Mouse (Mus musculus): Measurements from ENCODE around the gene Crip1.

Crip1 gene

DNA sequence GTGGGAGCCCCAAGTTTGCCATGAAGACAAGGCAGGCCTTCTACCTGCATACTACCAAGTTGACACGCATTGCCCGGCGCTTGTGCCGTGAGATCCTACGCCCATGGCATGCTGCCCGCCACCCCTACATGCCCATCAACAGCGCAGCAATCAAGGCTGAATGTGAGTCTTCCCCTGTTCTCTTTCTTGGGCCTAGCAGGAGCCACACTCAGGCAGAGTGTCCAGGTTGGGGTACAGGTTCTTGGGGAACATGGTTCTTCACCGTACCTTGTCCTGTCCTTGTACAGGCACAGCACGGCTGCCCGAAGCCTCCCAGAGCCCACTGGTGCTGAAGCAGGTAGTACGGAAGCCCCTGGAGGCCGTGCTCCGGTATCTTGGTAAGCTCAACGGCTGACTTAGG is 14.5 kb upstream of the Crip1 start:
- DNase-seq = no peak

DNA sequence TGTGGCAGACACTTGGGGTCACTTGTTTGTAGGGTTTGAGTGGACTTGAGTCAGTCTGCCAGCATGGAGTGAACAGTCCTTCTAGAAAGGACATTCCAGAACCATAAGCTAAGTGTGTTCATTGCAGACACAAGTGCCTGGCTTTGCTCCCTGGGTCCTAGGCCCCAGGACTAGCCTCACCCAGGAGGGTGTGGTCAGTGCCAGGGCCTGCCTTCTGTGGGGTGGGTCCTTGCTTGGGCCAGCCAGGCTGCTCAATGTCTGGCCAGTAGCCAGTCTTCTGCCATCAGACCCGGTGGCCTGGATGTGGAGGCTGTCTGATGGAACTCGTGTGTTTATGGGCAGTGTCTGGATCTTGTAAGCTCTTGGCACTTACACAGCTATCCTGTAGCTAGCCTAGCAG is 13.5 kb upstream of the Crip1 start:
- DNase-seq = peak; percentile 36 to 51

DNA sequence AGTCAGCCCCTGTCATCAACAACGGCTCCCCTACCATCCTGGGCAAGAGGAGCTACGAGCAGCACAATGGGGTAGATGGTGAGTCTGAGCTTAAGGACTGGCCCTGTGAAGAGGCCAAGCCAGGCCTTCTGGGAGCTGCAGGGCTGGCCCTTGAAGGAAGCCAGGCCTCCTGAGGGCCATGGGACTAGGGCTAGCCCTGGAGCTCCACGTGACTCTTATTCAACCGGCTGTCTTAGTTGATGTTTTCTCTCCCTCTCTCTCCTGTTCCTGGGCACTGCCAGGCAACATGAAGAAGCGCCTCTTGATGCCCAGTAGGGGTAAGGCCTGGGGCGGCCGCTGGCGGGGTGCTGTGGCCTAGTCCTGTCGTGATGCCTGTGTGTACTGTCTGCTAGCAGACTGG is 12.9 kb upstream of the Crip1 start:
- DNase-seq = no peak

DNA sequence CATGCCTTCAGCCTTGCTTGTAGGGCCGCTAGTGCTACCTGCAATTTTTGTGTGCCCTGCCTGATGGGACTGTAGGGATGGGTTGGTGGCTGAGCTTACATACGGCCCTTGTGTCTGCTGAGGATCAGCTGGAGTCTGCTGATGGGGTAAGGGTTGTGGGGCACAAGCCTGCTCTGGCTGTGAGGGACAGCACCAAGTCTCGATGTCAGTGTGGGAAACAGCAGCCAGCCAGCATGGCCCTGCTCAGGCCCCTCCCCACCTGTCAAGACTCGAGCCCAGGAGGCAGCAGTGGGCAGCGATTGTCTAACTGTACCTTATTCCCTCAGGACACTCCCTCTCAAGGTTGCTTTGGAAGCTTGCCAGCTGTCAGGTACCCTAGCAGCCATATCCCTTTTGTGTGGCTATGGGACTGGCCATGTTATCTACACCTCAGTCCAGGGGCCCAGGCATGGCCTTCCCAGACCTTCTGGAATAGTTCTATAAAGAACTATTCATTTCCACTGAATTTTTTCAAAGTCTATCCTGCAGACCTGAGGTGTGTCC is 12.2 kb upstream of the Crip1 start:
- no peak for DNase-seq

DNA sequence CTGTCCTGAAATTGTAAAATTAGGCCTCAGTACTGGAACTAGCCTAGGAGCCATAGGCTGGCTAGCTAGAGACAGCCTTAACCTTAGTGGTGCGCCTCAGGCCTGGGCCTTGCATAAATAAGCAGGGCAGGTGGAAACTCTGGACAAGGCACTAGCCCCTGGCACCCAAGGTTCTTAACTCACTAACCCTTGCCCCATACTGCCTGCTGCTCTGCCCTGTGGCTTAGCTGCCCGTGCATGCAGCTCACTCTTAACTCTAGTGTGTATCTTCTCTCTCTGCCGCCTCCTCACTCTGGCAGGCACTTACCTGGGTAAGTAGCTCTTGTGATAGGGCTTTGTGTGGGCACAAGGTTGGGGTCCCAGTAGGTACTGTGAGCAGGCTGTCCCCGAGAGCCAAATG is 11.6 kb upstream of the Crip1 start:
- no peak for DNase-seq

DNA sequence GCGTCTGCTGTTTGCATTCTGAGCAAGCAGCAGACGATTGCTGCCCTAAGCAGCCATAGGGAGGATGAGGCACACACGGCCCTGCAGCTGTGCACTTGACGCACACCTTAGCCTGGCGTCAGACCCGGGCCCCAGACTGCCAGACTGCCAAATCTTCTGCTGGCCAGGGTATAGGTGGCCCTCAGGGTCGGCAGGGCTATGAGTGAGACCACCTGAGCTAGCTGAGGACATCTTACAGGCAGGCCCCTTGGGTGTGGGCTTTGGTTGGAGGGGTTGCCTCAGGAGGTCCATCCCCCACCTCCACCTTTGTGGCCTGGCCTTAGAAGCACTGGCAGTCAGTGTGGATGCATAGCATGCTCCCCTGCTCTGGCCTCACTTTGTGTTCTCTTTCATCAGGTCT is 10.7 kb upstream of the Crip1 start:
- no peak for DNase-seq

DNA sequence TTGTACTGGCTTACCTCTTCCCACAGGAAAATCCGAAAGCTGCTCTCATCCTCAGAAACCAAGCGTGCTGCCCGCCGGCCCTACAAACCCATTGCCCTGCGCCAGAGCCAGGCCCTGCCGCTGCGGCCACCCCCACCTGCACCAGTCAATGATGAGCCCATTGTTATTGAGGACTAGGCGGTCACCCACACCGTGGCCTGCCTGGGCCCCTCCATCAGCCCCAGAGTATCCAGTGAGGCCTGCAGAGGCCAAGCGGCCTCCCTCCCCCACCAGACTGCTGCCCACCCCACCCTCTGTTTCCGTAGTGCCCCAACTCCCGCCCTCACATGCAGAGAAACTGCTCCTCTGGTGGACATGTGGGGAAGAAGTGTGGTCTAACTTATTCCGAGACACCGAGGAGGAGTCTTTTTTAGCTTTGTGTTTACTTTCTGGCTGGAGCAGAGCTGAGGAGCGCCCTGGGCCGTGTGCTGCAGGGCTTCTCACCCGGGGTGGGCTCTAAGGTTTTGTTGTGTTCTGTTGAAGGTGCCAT is 9.6 kb upstream of the Crip1 start:
- no peak for DNase-seq

DNA sequence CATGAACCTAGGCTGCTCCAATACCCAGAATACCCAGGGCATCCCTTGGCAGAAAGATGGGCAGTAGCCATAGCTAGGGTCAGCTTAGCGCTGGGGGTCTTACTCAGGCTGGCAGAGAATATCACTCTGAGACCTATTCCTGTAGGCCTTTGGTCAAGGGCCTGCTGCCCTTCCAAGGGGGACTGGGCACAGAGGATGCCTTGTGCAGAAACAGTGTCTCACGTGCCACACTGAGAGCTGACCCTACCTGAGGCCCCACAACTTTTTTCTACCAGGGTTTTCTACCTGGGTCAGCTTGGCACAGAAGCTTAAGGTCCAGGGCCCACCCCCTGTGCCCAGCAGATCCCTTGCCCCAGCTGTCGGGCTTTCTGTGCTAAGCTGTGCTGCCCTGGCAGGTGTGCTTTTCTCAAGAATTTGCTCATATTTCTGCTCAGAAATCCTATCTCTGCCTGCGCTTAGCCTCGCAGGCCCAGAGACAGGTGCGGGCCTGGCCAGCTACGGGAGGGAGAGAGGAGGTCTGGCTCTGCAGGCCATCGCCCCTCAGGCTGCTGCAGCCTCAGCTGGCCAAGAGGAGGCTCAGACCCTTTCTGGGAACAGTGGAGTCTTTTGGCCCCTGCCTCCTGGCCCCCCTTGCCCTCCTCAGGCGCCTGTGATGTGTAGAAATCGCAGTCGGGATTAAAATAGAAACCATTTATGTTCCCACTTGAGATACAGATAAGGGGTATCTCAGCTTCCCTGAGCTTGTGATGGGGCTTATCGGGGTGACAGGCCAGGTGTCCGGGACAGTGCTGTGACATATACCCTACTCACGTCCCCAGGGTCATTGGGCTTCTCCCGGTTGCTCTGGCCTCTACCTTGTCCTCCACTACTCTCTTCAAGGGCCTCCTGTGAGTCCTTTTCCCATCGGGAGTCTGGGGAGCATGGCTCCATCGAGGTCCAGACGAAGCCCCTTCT is 8.6 kb upstream of the Crip1 start:
- DNase-seq = no peak

DNA sequence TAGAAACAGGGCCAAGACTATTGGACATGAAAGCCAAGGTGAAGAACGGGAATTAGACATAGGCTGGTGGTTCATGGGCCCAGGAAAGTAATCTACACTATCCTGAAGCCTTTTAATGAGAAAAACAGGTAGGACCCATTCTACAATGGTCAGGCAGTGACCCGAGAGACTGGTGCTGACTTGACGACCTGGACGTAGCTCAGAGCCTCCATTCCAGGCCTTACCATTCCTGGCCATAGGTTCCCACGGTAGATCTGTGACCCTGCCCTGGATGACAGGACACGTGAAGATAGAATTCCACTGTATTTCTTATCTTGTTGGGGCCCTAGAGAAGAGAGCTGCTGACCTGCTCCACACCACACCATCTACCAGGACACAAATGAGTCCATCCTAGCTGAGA is 7.8 kb upstream of the Crip1 start:
- DNase-seq = no peak

DNA sequence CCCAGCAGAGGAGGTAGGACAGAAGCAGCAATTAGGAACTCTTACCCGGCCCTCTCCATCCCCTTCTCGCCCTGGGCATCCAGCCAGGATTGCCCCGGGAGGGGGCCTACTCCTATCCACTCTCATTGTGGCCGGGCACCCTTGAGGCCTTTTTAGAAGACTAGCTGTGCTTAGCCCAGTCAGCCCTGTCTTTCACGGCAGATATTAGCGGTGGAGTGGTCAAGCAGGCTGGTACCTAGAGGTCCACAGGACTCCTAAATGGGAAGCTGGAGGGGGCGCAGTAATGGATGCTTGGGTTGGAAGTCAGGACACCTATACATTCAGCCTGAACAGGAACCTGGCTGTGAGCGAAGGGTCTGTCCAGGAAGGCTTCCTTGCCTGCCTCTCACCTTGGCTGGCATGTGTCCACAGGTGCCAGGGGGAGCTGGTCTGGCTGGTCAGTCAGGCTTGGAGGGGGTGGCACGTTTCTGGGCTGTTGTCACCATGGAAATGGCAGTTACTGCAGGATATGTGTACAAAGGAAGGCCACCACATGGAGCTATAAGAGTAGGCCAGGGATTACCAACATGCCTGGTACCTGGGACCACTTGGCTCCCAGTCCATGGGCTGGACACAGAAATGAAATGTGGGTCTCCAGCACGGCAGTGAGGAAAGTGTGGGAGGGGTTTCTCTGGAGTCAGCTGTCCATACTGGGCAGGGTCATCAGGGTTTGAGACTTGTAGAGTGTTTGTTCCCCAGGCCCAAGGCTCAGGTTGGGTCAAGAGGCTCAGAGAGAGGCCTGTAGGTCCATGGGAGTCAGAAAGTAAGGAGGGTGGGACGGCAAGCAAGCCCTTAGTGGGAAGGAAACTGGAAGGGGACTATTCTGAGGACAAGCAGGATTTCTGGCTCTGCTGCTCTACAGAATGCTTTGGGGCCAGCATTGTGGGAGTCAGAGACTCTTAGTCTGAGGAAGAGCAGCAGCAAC is 6.9 kb upstream of the Crip1 start:
- DNase-seq = peak in 1 of 2 experiments; percentile 52

DNA sequence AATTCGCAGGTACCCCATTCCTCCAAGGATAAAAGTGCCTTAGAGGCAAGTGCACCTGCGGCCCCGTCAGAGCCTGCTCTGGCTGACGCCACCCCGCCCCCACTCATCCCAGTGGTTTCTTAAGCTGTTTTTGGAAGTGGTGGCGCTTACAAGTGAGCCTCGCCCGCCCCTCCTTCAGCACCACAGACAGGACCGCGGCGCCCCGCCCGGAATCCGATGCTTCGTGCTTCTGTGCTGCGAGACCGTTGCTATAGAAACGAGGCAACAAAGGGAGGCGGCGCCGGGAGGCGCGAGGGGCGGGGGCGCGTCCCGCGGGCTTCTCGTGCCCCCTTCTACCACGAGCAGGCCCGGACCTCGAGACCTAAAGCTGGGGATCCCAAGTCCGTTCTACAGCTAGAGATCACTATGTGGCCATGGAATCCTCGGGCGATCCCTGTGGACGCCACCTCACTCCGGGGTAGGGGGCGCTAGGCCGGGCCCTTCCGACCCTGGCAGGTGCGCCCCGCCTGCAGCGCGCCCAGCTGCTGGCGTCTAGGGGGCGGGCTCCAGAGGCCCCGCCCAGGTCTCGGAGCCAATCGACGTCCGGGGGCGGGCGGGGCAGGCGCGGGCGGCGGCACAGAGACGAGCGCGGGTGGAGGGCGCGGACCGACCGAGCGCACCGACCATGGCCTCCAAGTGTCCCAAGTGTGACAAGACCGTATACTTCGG is 6.1 kb upstream of the Crip1 start, which contains the start of gene Crip2:
TSS of gene Crip2 (plus strand) at position 329 of the 708 bp plus-strand sequence.
- peak; percentile 68 to 76 for DNase-seq

DNA sequence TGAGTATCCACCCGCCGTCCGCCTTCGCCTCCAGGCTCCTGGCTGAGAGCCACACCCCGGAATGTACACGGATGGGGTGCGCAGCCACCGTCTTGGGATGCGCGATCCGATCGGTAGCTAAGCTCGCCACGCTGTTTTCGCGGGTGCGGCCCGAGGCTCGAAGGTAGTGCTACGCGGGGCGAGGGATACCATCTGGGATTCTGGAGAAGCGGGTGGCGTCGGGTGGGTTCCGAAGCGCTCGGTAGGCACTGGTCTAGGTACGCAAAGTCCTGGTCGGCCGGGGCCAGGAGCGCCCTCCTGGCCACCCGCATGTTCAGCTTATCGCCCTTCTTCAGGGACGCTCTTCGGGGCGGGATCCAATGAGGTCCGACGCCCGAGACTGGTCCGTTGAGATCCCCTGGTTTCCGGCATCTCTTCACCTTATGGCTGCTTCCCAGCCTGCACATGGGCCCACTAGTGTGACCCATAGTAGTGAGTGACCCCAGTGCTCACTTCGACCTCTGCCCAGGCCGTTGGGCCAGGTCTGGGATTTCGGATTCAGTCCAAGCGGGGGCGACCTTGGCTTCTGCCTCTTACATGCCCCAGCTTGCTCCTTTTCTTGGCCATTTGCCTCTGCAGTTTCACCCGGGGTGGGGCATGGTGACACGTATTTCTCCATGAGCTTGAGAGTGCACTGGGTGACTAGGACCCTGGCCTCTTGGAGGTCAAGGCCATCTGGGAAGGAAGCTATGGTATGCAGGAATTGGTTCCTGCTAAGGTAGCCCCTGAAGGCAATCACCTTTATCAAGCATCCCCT is 5.3 kb upstream of the Crip1 start:
- DNase-seq = peak; percentile 32 to 44

DNA sequence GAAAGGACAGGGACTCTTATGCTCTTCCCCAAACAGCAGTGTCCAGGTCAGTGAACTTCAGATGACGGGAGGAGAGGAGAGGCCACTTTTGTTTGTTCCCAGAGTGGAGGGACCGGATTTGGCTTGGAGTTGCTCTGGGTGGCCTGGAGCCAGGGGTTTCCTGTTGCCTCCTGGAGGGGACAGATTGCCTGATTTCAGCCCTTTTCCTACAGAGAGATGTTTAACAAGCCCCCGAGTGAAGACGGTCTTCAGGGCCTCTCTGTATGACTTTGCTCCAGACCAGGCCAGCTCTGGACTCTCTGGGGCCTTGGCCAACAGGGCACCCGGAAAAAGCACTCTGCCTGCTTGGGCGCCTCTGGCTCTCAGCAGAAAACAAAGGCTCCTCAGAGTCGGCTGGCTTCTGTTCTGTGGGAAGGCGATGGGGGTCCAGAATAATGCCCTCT is 4.6 kb upstream of the Crip1 start:
- DNase-seq = peak; percentile 56 to 63

DNA sequence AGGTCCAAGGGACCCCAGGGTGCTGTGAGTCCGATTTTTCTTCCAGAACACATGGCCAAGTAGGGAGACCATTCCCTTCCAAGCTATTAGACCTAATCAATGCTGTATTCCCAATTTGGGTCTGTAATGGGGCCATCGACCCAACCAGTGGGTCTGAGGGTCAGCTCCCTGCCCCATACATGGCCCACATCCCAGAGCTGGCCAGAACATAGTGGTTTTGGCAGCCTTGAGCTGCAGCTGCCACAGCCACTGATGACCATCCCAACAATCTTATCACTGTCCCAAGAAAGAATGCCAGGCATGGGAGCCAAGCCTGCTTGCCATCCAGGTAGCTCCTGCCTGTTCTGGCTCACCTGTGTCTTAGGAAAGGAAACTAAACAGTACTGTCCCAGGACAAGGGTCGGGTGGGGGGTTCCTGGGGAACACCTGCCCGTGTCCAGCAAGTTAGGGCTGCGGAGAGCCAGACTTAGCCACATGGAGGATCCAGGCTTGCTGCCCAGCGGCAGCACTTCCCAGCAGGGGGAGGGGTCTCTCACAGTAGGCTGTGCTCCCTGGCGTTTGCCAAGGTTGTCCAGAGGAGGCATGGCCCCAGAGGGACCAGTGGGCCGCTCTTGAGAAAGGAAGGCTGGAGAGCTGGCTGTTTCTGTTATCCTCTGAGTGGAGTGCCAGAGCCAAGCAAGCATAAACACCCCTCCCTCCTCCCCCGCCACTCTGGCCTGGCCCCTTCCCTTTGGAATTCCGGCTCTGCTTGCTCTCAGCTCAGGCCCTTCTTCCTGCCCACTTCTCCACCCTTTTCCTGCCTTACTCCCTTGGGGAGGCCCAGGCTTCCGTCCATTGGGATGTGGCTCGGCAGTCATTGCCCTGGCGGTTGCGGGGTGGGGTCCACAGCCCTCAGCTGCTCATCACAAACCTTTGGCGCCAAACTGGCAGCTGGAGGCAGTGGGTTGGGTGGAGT is 3.8 kb upstream of the Crip1 start:
- DNase-seq = peak; percentile 52 to 53

DNA sequence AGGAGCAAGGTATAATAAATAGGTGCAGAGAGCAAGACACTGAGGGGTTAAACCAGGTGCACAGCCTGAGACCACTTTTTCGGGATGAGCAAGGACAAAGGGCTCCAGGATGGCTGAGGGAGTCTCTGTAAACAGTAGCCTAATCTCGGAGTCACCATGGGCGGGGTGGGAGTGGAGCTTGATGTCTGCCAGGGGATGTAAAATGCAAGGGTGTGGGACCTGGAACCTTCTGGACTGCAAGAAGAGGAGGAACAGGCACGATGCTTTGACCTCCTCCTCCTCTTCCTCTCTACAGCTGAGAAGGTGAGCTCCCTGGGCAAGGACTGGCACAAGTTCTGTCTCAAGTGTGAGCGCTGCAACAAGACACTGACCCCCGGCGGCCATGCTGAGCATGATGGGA is 3.0 kb upstream of the Crip1 start:
- no peak for DNase-seq

DNA sequence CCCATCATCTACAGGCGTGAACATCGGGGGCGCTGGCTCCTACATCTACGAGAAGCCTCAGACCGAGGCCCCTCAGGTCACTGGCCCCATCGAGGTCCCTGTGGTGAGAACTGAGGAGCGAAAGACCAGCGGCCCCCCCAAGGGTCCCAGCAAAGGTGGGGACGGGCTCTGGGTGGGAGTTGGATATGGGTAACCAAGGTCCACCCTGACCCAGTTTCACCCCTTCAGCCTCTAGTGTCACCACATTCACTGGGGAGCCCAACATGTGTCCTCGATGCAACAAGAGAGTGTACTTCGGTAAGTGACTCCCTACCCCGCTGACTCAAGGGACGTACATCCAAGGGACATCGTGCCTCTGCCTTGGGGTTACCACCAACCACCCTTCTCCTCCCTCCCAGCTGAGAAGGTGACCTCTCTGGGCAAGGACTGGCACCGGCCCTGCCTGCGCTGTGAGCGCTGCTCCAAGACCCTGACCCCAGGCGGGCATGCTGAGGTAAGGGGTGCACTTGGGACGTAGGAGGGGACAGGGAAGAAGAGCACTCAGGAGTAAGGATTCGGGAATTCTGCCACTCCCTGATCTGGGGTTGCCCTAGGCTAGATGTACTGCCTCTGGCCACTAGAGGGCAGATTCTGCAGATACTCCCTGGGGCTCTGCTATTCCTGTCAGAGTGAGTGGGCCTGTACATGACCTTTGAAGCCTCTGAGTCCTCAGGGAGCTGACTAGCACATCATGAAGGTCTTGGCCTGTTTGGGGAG is 1.9 kb upstream of the Crip1 start:
- DNase-seq = peak; percentile 40 to 47

DNA sequence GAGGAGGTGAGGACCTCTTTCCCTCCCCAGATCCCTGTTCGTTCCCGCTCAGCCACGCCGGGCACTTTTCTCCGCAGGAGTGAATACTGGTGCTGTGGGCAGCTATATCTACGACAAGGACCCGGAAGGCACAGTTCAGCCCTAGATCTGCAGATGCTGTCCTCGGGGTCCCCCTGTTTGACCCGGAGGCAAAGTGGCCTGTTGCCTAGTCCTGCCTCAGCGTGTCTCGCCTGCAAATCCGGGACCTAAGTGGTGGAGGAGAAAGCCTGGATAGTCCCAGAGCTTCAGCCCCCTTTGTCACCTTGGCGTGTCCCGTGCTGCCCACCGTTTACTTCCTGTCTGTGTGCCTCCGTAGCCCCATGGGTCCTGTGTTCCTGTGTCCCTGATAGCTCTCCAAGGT is 1.2 kb upstream of the Crip1 start:
- no peak for DNase-seq

DNA sequence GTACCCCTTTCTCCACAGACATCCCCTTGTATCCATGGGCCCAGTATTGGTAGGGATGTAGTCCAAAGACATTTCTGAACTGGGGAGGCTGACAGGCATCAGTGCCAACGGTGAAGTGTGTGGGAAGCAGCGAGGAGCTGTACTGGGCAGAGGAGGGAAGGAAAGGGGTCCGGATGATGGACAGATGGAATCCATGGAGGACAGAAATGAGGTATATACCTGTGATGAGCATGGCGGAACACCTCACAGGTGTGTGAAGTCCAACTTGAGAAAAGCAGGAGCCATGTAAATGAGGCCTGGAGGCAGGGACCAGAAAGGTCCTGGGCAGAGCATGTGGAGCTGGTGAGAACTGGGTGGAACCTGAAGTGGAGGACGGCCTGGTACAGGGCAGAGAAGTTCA is 525 bp upstream of the Crip1 start:
- no peak for DNase-seq

DNA sequence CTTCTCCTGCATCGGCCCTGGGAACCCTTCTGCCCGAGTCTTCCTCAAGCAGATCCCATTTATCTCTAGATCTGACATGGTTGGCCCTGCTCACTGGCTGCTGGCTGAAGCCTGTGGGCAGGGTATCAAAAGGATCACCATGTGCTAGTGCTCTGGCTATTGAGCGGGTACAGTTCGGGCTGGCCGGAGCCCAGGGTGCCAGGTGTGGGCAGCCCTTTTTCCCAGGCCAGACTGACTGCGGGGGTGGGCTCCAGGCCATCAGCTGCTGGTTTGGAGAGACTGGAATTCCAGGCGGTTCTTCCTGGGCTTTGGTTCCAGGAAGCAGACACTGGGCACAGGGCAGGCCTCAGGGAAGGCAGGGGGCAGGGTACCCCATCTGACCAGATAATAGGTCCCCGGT is 1.4 kb downstream of the Crip1 start:
- peak; percentile 83 to 85 for DNase-seq

Measured in cerebellum, postnatal 14 days (tissue).